Mouse (Mus musculus) MEL (cell line): ENCODE results near the gene Rnasek. TPM values are rescaled to one million over a fixed set of nuclear protein-coding genes. Genes with fewer than 3 reads are reported as not detected.

Experiments
- DNase-seq: peaks from one replicate; pipeline ENCODE4 v3.0.0; 2011; ENCODE audit warnings: low read depth, low spot score
- H3K27ac ChIP-seq: 2 replicates; pipeline ENCODE4 v1.5.1; 2012; ENCODE audit warnings: low read depth, mild to moderate bottlenecking, control low read depth, low read length, moderate library complexity; ENCODE audit not compliant: control insufficient read depth
- H3K27me3 ChIP-seq, 2 experiments: fragments of 150-350 bp in 1 of 2; sonication (generic) in 1 of 2; 2 replicates each; pipeline ENCODE4 v1.6.1; 2012; ENCODE audit warnings: low read length in 2 of 2, mild to moderate bottlenecking in 2 of 2, improper control_type of control experiment in 1 of 2, moderate library complexity in 1 of 2; ENCODE audit not compliant: insufficient read depth in 2 of 2, control insufficient read depth in 1 of 2
- H3K36me3 ChIP-seq, 2 experiments: 2 replicates each; pipeline ENCODE4 v1.6.1; 2012 to 2014; ENCODE audit warnings: low read length in 2 of 2, improper control_type of control experiment in 1 of 2, inconsistent platforms in 1 of 2, mild to moderate bottlenecking in 1 of 2; ENCODE audit not compliant: insufficient read depth in 2 of 2, control insufficient read depth in 1 of 2
- H3K4me1 ChIP-seq, 2 experiments: fragments of 150-350 bp in 1 of 2; sonication (generic) in 1 of 2; 2 replicates each; pipeline ENCODE4 v1.6.1; 2012; ENCODE audit warnings: low read length in 2 of 2, improper control_type of control experiment in 1 of 2, mild to moderate bottlenecking in 1 of 2; ENCODE audit not compliant: insufficient read depth in 2 of 2, control insufficient read depth in 1 of 2
- H3K4me3 ChIP-seq, 2 experiments: fragments of 150-350 bp in 1 of 2; sonication (generic) in 1 of 2; 2 replicates each; pipeline ENCODE4 v1.5.1; 2012; ENCODE audit warnings: low read depth in 2 of 2, low read length in 2 of 2, mild to moderate bottlenecking in 2 of 2, moderate library complexity in 2 of 2, control low read depth in 1 of 2, improper control_type of control experiment in 1 of 2; ENCODE audit not compliant: control insufficient read depth in 1 of 2, insufficient read depth in 1 of 2
- H3K79me2 ChIP-seq: 2 replicates; pipeline ENCODE4 v1.6.1; 2012; ENCODE audit warnings: mild to moderate bottlenecking, low read length, moderate library complexity; ENCODE audit not compliant: control insufficient read depth, poor library complexity, insufficient read depth
- H3K9ac ChIP-seq: 2 replicates; pipeline ENCODE4 v1.6.1; 2012; ENCODE audit warnings: low read depth, mild to moderate bottlenecking, control low read depth, low read length, moderate library complexity; ENCODE audit not compliant: control insufficient read depth, poor library complexity, severe bottlenecking
- H3K9me3 ChIP-seq: fragments of 150-350 bp; sonication (generic); replicated peaks from 2 replicates; pipeline ENCODE4 v1.6.1; 2012; ENCODE audit warnings: mild to moderate bottlenecking, low read length, improper control_type of control experiment, moderate library complexity; ENCODE audit not compliant: insufficient read depth
- BHLHE40 ChIP-seq: IDR thresholded peaks from 2 replicates; pipeline ENCODE4 v1.6.1; 2012; ENCODE audit warnings: low read depth, mild to moderate bottlenecking, inconsistent platforms, low read length, improper control_type of control experiment, borderline replicate concordance
- CHD1 ChIP-seq: IDR thresholded peaks from 2 replicates; pipeline ENCODE4 v1.6.1; 2012; ENCODE audit warnings: low read depth, mild to moderate bottlenecking, inconsistent platforms, low read length, improper control_type of control experiment
- CHD2 ChIP-seq: IDR thresholded peaks from 2 replicates; pipeline ENCODE4 v1.6.1; 2011; ENCODE audit warnings: low read length, improper control_type of control experiment
- E2F4 ChIP-seq: IDR thresholded peaks from 2 replicates; pipeline ENCODE4 v1.6.1; 2011; ENCODE audit warnings: low read depth, low read length, improper control_type of control experiment, borderline replicate concordance
- ELF1 ChIP-seq: IDR thresholded peaks from 2 replicates; pipeline ENCODE4 v1.6.1; 2014; ENCODE audit warnings: low read depth, mild to moderate bottlenecking, inconsistent platforms, low read length, improper control_type of control experiment, moderate library complexity
- EP300 ChIP-seq, 2 experiments: IDR thresholded peaks; 2 replicates each; pipeline ENCODE4 v1.6.1; 2011; ENCODE audit warnings: improper control_type of control experiment in 2 of 2, low read length in 2 of 2, low read depth in 1 of 2, mild to moderate bottlenecking in 1 of 2
- ETS1 ChIP-seq: IDR thresholded peaks from 2 replicates; pipeline ENCODE4 v1.6.1; 2012; ENCODE audit warnings: low read depth, mild to moderate bottlenecking, inconsistent platforms, low read length, improper control_type of control experiment, moderate library complexity
- GATA1 ChIP-seq: IDR thresholded peaks from 2 replicates; pipeline ENCODE4 v1.6.1; 2011; ENCODE audit warnings: low read depth, low read length, improper control_type of control experiment
- JUND ChIP-seq: IDR thresholded peaks from 2 replicates; pipeline ENCODE4 v1.6.1; 2011; ENCODE audit warnings: low read depth, mild to moderate bottlenecking, improper control_type of control experiment, low read length
- KAT2A ChIP-seq: conservative IDR thresholded peaks from 2 replicates; pipeline ENCODE4 v1.6.1; 2012; ENCODE audit warnings: low read depth, low read length, improper control_type of control experiment, inconsistent platforms
- MAFK ChIP-seq: IDR thresholded peaks from 2 replicates; pipeline ENCODE4 v1.6.1; 2011; ENCODE audit warnings: low read depth, mild to moderate bottlenecking, low read length, improper control_type of control experiment, borderline replicate concordance
- MAZ ChIP-seq: IDR thresholded peaks from 2 replicates; pipeline ENCODE4 v1.6.1; 2012; ENCODE audit warnings: low read depth, mild to moderate bottlenecking, inconsistent platforms, low read length, improper control_type of control experiment
- MEF2A ChIP-seq: IDR thresholded peaks from 2 replicates; pipeline ENCODE4 v1.6.1; 2014; ENCODE audit warnings: low read depth, mild to moderate bottlenecking, inconsistent platforms, low read length, improper control_type of control experiment; ENCODE audit not compliant: poor library complexity, insufficient replicate concordance, severe bottlenecking; ENCODE audit errors: extremely low read depth
- MYC ChIP-seq: IDR thresholded peaks from 2 replicates; pipeline ENCODE4 v1.6.1; 2011; ENCODE audit warnings: low read depth, mild to moderate bottlenecking, low read length, improper control_type of control experiment, moderate library complexity
- NRF1 ChIP-seq: IDR thresholded peaks from 2 replicates; pipeline ENCODE4 v1.6.1; 2014; ENCODE audit warnings: low read depth, mild to moderate bottlenecking, inconsistent platforms, low read length, improper control_type of control experiment, moderate library complexity; ENCODE audit not compliant: poor library complexity, insufficient read depth, severe bottlenecking
- POLR2A ChIP-seq, 2 experiments: IDR thresholded peaks; 2 replicates each; pipeline ENCODE4 v1.6.1; 2011 to 2012; ENCODE audit warnings: low read length in 2 of 2, mild to moderate bottlenecking in 2 of 2, control low read depth in 1 of 2, improper control_type of control experiment in 1 of 2, low read depth in 1 of 2, moderate library complexity in 1 of 2; ENCODE audit not compliant: control insufficient read depth in 1 of 2, insufficient read depth in 1 of 2, poor library complexity in 1 of 2
- POLR2AphosphoS2 ChIP-seq: IDR thresholded peaks from 2 replicates; pipeline ENCODE4 v1.6.1; 2011; ENCODE audit warnings: low read length, improper control_type of control experiment
- POLR2AphosphoS5 ChIP-seq: IDR thresholded peaks from 2 replicates; pipeline ENCODE4 v1.6.1; 2012; ENCODE audit warnings: low read depth, borderline replicate concordance, mild to moderate bottlenecking, inconsistent platforms, low read length, moderate library complexity, mixed read lengths
- RAD21 ChIP-seq: IDR thresholded peaks from 2 replicates; pipeline ENCODE4 v1.6.1; 2011; ENCODE audit warnings: mild to moderate bottlenecking, low read depth, low read length, improper control_type of control experiment
- RCOR1 ChIP-seq: IDR thresholded peaks from 2 replicates; pipeline ENCODE4 v1.6.1; 2012; ENCODE audit warnings: low read depth, mild to moderate bottlenecking, inconsistent platforms, low read length, improper control_type of control experiment
- TBP ChIP-seq: IDR thresholded peaks from 2 replicates; pipeline ENCODE4 v1.8.0; 2011; ENCODE audit warnings: low read depth, low read length, improper control_type of control experiment
- UBTF ChIP-seq: IDR thresholded peaks from 2 replicates; pipeline ENCODE4 v1.6.1; 2012; ENCODE audit warnings: low read depth, mild to moderate bottlenecking, inconsistent platforms, low read length, improper control_type of control experiment, moderate library complexity, borderline replicate concordance; ENCODE audit not compliant: insufficient read depth
- USF2 ChIP-seq, 2 experiments: IDR thresholded peaks; 2 replicates each; pipeline ENCODE4 v1.6.1; 2011 to 2012; ENCODE audit warnings: improper control_type of control experiment in 2 of 2, low read length in 2 of 2, borderline replicate concordance in 1 of 2, inconsistent platforms in 1 of 2, low read depth in 1 of 2, mild to moderate bottlenecking in 1 of 2; ENCODE audit not compliant: insufficient read depth in 1 of 2
- ZC3H11A ChIP-seq: IDR thresholded peaks from 2 replicates; pipeline ENCODE4 v1.6.1; 2012; ENCODE audit warnings: low read depth, mild to moderate bottlenecking, inconsistent platforms, low read length, improper control_type of control experiment
- ZNF384 ChIP-seq: IDR thresholded peaks from 2 replicates; pipeline ENCODE4 v1.6.1; 2012; ENCODE audit warnings: low read depth, mild to moderate bottlenecking, inconsistent platforms, low read length, improper control_type of control experiment
- polyA plus RNA-seq, 2 experiments: library from polyadenylated mRNA; stranded (reverse) in 1 of 2; unstranded in 1 of 2; fragments of >175 nt in 1 of 2; fragments of >200 nt in 1 of 2; gene quantifications; 2 replicates each; pipeline versions ENCODE4 v1.2.1 to v1.2.4; 2012; ENCODE audit warnings: low replicate concordance in 2 of 2, low read depth in 1 of 2; ENCODE audit not compliant: insufficient read length in 2 of 2, insufficient read depth in 1 of 2, missing spikeins in 1 of 2
- total RNA-seq: library from RNA; depleted of rRNA; stranded (reverse); fragments of 300-350 nt; gene quantifications from 2 replicates; pipeline ENCODE4 v1.2.3, GENCODE M21; 2012

The Rnasek gene
- total and polyA plus RNA-seq, 3 experiments = 56.2 to 179 TPM; not detected in 1

- peaks cover 0 to 3% of the 10 kb centered on the region in 2 experiments; a peak in 2 of 4 replicates for H3K27me3 ChIP-seq
- no peak overlapping the region for H3K4me3 ChIP-seq
- H3K9me3 ChIP-seq = no peaks in the 10 kb centered on the region
- H3K27ac ChIP-seq = no peak overlapping the region
- TF ChIP-seq USF2 (IDR thresholded peaks at IDR 0.05; ENCODE audit: borderline replicate concordance in 1 of 2, insufficient read depth in 1 of 2, low read depth in 1 of 2, low read length in 2 of 2) = no peak
- TF ChIP-seq ZC3H11A = no peak
- TF ChIP-seq JUND = no peak
- TF ChIP-seq RAD21 = no peak
- TF ChIP-seq POLR2A (IDR thresholded peaks at IDR 0.05; ENCODE audit: control insufficient read depth in 1 of 2, insufficient read depth in 1 of 2, low read depth in 1 of 2, low read length in 2 of 2, poor library complexity in 1 of 2) = no peak
- no peak for TF ChIP-seq KAT2A
- no peak for TF ChIP-seq MAFK
- no peak for TF ChIP-seq NRF1
- no peak for TF ChIP-seq TBP
- no peak for TF ChIP-seq POLR2AphosphoS5
- no peak for TF ChIP-seq CHD2
- no peaks in the 10 kb centered on the region for H3K36me3 ChIP-seq
- H3K4me1 ChIP-seq = no peaks in the 10 kb centered on the region
- H3K79me2 ChIP-seq = no peaks in the 10 kb centered on the region
- H3K9ac ChIP-seq = no peak overlapping the region
- no peak for DNase-seq
These were observed 46.0 kb downstream of the Rnasek start for GRCm38 (mm10) chr11:70193354-70194285.

- no peaks in the 10 kb centered on the region for H3K79me2 ChIP-seq
- H3K4me3 ChIP-seq = no peak overlapping the region
- no peaks in the 10 kb centered on the region for H3K4me1 ChIP-seq
- H3K9ac ChIP-seq = no peak overlapping the region
- DNase-seq = no peak
- peaks cover 0 to 3% of the 10 kb centered on the region in 2 experiments; a peak in 2 of 4 replicates for H3K27me3 ChIP-seq
- TF ChIP-seq E2F4 = no peak
- TF ChIP-seq RAD21 = no peak
- no peak for TF ChIP-seq POLR2AphosphoS5
- no peak for TF ChIP-seq RCOR1
- no peak for TF ChIP-seq POLR2AphosphoS2
- no peak for TF ChIP-seq MAFK
- no peak for TF ChIP-seq UBTF
- no peak for TF ChIP-seq CHD2
- no peak for TF ChIP-seq GATA1
- TF ChIP-seq BHLHE40 = no peak
- no peak for TF ChIP-seq MAZ
- TF ChIP-seq ETS1 = no peak
- TF ChIP-seq EP300 (IDR thresholded peaks at IDR 0.05; ENCODE audit: low read depth in 1 of 2, low read length in 2 of 2) = no peak
- no peak for TF ChIP-seq ELF1
- TF ChIP-seq MEF2A = no peak
- no peak for TF ChIP-seq MYC
- TF ChIP-seq USF2 (IDR thresholded peaks at IDR 0.05; ENCODE audit: borderline replicate concordance in 1 of 2, insufficient read depth in 1 of 2, low read depth in 1 of 2, low read length in 2 of 2) = no peak
- no peak for TF ChIP-seq ZNF384
- TF ChIP-seq CHD1 = no peak
- no peak for TF ChIP-seq KAT2A
- H3K9me3 ChIP-seq = no peaks in the 10 kb centered on the region
- no peaks in the 10 kb centered on the region for H3K36me3 ChIP-seq
- H3K27ac ChIP-seq = no peak overlapping the region
These were observed 47.5 kb downstream of the Rnasek start for GRCm38 (mm10) chr11:70192157-70192556.
